Mouse (Mus musculus): ENCODE results near the gene Isl1. TPM values are rescaled to one million over a fixed set of nuclear protein-coding genes. Genes with fewer than 3 reads are reported as not detected.
A peak's percentile ranks its signal among the peaks of the same experiment; 100 is the strongest.

Isl1 gene
- polyA plus RNA-seq, 1 experiment from 2014 or later: 24.6 TPM

GRCm38 (mm10) chr13:116298001-116298400, 11.5 kb downstream of the Isl1 start:
- DNase-seq (ENCODE audit: low spot score): no peak
- Histone ChIP-seq H3K9me3 (ENCODE audit: control insufficient read depth, low read length) (no peaks in the 10 kb centered on the region), H3K4me1 (replicated peaks; ENCODE audit: control insufficient read depth, insufficient read depth, low read length) (no peaks in the 10 kb centered on the region), H3K27ac (no peak overlapping the region), H3K36me3 (replicated peaks; ENCODE audit: control insufficient read depth, insufficient read depth) (no peaks in the 10 kb centered on the region), H3K4me2 (replicated peaks) (no peak overlapping the region), H3K4me3 (replicated peaks; ENCODE audit: low read length) (no peak overlapping the region), H3K9ac (no peak overlapping the region), H3K27me3 (ENCODE audit: control insufficient read depth, insufficient read depth, low read length) (peaks cover 96% of the 10 kb centered on the region)
- 2% methylated on average over 8 of the region's 8 CpGs for WGBS
- no peak for ATAC-seq (ENCODE audit: low FRiP score)

- no peak for DNase-seq (ENCODE audit: low spot score)
- ATAC-seq (ENCODE audit: low FRiP score): peak; percentile 53; the same call in 1 of the 2 replicates
- Histone ChIP-seq H3K4me1 (replicated peaks; ENCODE audit: control insufficient read depth, insufficient read depth, low read length) (no peaks in the 10 kb centered on the region), H3K9me3 (ENCODE audit: control insufficient read depth, low read length) (no peaks in the 10 kb centered on the region), H3K27me3 (ENCODE audit: control insufficient read depth, insufficient read depth, low read length) (peaks cover 96% of the 10 kb centered on the region), H3K9ac (no peak overlapping the region), H3K4me2 (replicated peaks) (no peak overlapping the region), H3K27ac (no peak overlapping the region), H3K36me3 (replicated peaks; ENCODE audit: control insufficient read depth, insufficient read depth) (no peaks in the 10 kb centered on the region), H3K4me3 (replicated peaks; ENCODE audit: low read length) (no peak overlapping the region)
- WGBS: under 1% methylated on average over 33 of the region's 33 CpGs
Observed at GRCm38 (mm10) chr13:116297048-116297811, 12.3 kb downstream of the Isl1 start.

GRCm38 (mm10) chr13:116295401-116295800, 14.1 kb downstream of the Isl1 start:
- 3% methylated on average over 4 of the region's 4 CpGs for WGBS
- ATAC-seq (ENCODE audit: low FRiP score) (no peak), DNase-seq (ENCODE audit: low spot score) (no peak)
- Histone ChIP-seq H3K27ac (no peak overlapping the region), H3K36me3 (replicated peaks; ENCODE audit: control insufficient read depth, insufficient read depth) (no peaks in the 10 kb centered on the region), H3K9me3 (ENCODE audit: control insufficient read depth, low read length) (no peaks in the 10 kb centered on the region), H3K9ac (no peak overlapping the region), H3K4me2 (replicated peaks) (no peak overlapping the region), H3K4me3 (replicated peaks; ENCODE audit: low read length) (no peak overlapping the region), H3K27me3 (ENCODE audit: control insufficient read depth, insufficient read depth, low read length) (peaks cover 93% of the 10 kb centered on the region), H3K4me1 (replicated peaks; ENCODE audit: control insufficient read depth, insufficient read depth, low read length) (no peaks in the 10 kb centered on the region)

GRCm38 (mm10) chr13:116294734-116295133, 14.8 kb downstream of the Isl1 start:
- no peak for DNase-seq (ENCODE audit: low spot score)
- Histone ChIP-seq H3K27me3 (ENCODE audit: control insufficient read depth, insufficient read depth, low read length) (peaks cover 93% of the 10 kb centered on the region), H3K4me1 (replicated peaks; ENCODE audit: control insufficient read depth, insufficient read depth, low read length) (no peaks in the 10 kb centered on the region), H3K27ac (no peak overlapping the region), H3K9ac (no peak overlapping the region), H3K36me3 (replicated peaks; ENCODE audit: control insufficient read depth, insufficient read depth) (no peaks in the 10 kb centered on the region), H3K4me3 (replicated peaks; ENCODE audit: low read length) (no peak overlapping the region), H3K9me3 (ENCODE audit: control insufficient read depth, low read length) (no peaks in the 10 kb centered on the region), H3K4me2 (replicated peaks) (no peak overlapping the region)
- ATAC-seq (ENCODE audit: low FRiP score): no peak
- 3% methylated on average over 6 of the region's 6 CpGs for WGBS

GRCm38 (mm10) chr13:116294151-116294461, 15.4 kb downstream of the Isl1 start:
- Histone ChIP-seq H3K9me3 (ENCODE audit: control insufficient read depth, low read length) (no peaks in the 10 kb centered on the region), H3K4me1 (replicated peaks; ENCODE audit: control insufficient read depth, insufficient read depth, low read length) (no peaks in the 10 kb centered on the region), H3K27ac (no peak overlapping the region), H3K4me2 (replicated peaks) (no peak overlapping the region), H3K27me3 (ENCODE audit: control insufficient read depth, insufficient read depth, low read length) (peaks cover 93% of the 10 kb centered on the region), H3K9ac (no peak overlapping the region), H3K4me3 (replicated peaks; ENCODE audit: low read length) (no peak overlapping the region), H3K36me3 (replicated peaks; ENCODE audit: control insufficient read depth, insufficient read depth) (no peaks in the 10 kb centered on the region)
- WGBS: 0% methylated on average over 11 of the region's 11 CpGs
- no peak for ATAC-seq (ENCODE audit: low FRiP score)
- no peak for DNase-seq (ENCODE audit: low spot score)

- Histone ChIP-seq H3K27me3 (ENCODE audit: control insufficient read depth, insufficient read depth, low read length) (peaks cover 88% of the 10 kb centered on the region), H3K27ac (no peak overlapping the region), H3K9me3 (ENCODE audit: control insufficient read depth, low read length) (no peaks in the 10 kb centered on the region), H3K36me3 (replicated peaks; ENCODE audit: control insufficient read depth, insufficient read depth) (no peaks in the 10 kb centered on the region), H3K4me1 (replicated peaks; ENCODE audit: control insufficient read depth, insufficient read depth, low read length) (no peaks in the 10 kb centered on the region), H3K4me2 (replicated peaks) (no peak overlapping the region), H3K9ac (no peak overlapping the region), H3K4me3 (replicated peaks; ENCODE audit: low read length) (no peak overlapping the region)
- 1% methylated on average over 27 of the region's 27 CpGs for WGBS
- ATAC-seq (ENCODE audit: low FRiP score) (0 out of 2 replicates have a peak, but pooled peaks have one; percentile 57), DNase-seq (ENCODE audit: low spot score) (no peak)
Observed at GRCm38 (mm10) chr13:116293301-116294150, 16.0 kb downstream of the Isl1 start.

- no peak for ATAC-seq (ENCODE audit: low FRiP score)
- Histone ChIP-seq H3K27ac (no peak overlapping the region), H3K27me3 (ENCODE audit: control insufficient read depth, insufficient read depth, low read length) (peaks cover 52% of the 10 kb centered on the region), H3K4me1 (replicated peaks; ENCODE audit: control insufficient read depth, insufficient read depth, low read length) (no peaks in the 10 kb centered on the region), H3K9ac (no peak overlapping the region), H3K4me2 (replicated peaks) (no peak overlapping the region), H3K36me3 (replicated peaks; ENCODE audit: control insufficient read depth, insufficient read depth) (no peaks in the 10 kb centered on the region), H3K9me3 (ENCODE audit: control insufficient read depth, low read length) (no peaks in the 10 kb centered on the region), H3K4me3 (replicated peaks; ENCODE audit: low read length) (no peak overlapping the region)
- WGBS: 94% methylated on average over 1 of the region's 1 CpGs
- no peak for DNase-seq (ENCODE audit: low spot score)
Observed at GRCm38 (mm10) chr13:116289655-116290054, 19.8 kb downstream of the Isl1 start.

- no peaks in the 10 kb centered on the region for H3K4me1 ChIP-seq (replicated peaks; ENCODE audit: control insufficient read depth, insufficient read depth, low read length)
- no peak overlapping the region for H3K27ac ChIP-seq
- WGBS: 53% methylated on average over 9 of the region's 9 CpGs
- H3K4me2 ChIP-seq (replicated peaks): no peak overlapping the region
- no peak overlapping the region for H3K9ac ChIP-seq
- no peak overlapping the region for H3K4me3 ChIP-seq (replicated peaks; ENCODE audit: low read length)
- H3K36me3 ChIP-seq (replicated peaks; ENCODE audit: control insufficient read depth, insufficient read depth): no peaks in the 10 kb centered on the region
- H3K9me3 ChIP-seq (ENCODE audit: control insufficient read depth, low read length): 0 out of 2 replicates have a peak, but pooled peaks cover 4% of the 10 kb centered on the region
- H3K27me3 ChIP-seq (ENCODE audit: control insufficient read depth, insufficient read depth, low read length): no peaks in the 10 kb centered on the region
- ATAC-seq (ENCODE audit: low FRiP score) (no peak; the same call in 1 of the 2 replicates), DNase-seq (ENCODE audit: low spot score) (no peak)
Observed at GRCm38 (mm10) chr13:116279207-116279772, 30.2 kb downstream of the Isl1 start.
